Mouse (Mus musculus): ENCODE measurements around the gene Atxn1.

Atxn1 gene

DNA sequence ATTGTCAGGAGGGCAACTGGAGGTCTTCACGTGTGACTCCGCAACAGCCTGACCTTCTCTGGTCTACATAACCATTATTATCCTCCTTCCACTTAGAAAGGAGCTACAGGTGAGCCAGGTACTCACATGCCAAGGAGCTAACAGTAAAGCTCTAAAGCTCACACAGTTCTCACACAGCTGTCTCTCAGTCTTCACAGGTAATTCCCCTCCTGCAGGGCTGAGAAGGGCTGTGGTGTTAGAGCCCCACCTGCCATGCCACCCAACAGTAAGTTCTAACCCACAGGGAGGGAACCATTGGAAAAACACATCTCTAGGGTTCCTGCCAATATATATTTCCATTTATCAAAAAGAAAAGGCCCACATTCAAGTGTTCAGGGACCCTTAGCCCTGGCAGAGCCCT lies 73.7 kb downstream of the Atxn1 start:
- no peak for DNase-seq

GRCm38 (mm10) chr13:45888953-45889749 lies 75.7 kb downstream of the Atxn1 start:
- DNase-seq: no peak

GRCm38 (mm10) chr13:45884878-45885277 lies 79.9 kb downstream of the Atxn1 start:
- DNase-seq: no peak

- DNase-seq: no peak
These were observed 81.0 kb downstream of the Atxn1 start for GRCm38 (mm10) chr13:45883791-45884238.

DNA sequence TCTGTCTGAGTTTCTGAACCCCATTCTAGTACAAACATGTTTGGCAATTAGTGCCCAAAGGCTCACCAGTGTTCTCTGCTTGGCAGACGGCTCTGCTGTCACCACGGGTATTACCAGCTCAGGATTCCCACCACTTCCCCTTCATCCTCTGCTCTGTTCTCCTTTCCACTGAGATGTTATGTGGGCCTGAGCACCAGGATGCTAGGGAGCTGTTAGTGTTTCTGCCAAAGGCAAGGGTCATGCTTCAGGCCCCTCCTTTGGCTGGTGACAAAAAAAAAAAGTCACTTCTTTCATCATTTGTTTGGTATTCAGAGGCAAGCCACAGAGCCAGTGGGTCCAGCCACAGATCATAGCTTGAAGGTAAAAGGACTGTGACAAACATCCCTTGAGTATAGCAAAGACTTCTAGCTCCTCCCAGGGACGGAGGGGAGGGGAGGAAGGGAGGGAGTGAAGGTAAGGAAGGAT lies 81.8 kb downstream of the Atxn1 start:
- no peak for DNase-seq

DNA sequence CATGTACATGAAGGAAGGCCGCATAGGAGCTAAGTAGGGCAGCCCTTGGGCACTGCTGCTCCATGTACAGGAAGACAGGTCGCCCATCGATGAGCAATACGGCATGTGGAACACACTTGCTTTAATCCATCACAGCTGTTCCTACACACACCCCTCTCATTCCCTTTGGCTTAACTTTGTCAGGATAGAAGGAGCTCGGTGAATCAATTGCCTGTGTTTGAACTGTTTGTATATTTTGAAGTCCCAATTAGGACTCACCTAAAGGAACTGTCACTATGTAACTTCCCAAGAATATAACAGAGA lies 84.3 kb downstream of the Atxn1 start:
- DNase-seq: no peak

- DNase-seq: no peak
These were observed 84.9 kb downstream of the Atxn1 start for GRCm38 (mm10) chr13:45879746-45880542.

DNA sequence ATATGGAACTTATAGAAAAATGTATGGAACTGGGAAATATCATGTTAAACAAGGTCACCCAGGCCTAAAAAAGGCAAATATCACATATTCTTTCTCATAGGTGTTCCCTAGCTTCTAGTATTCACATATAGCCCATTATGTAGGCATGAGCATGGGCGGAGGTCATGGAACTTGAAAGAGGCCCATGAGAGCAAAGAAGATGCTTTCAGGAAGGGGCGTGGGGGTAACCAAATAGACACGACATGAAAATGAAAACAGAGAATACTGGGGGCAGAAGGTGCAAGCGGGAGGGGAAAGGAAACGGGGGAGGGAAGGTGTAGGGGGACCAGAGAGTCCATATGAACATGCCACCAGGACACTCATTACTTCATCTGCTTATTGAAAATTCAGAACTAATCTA lies 87.9 kb downstream of the Atxn1 start:
- DNase-seq: no peak

DNA sequence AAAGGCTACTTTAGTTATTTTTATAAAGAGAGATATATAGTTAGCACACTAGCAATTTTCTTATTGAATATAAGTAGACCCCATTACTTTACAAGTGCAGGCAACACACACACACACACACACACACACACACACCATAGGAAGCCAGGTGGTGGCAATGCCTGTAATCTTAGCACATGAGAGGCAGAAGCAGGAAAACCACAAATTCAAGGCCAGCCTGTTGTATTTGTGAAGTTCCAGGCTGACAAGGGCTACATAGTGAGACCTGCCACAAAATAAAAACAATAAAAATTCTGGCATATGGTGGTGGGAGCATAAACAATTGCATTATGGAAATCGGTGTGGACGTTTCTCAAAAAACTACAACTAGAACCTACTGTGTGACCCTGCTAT lies 88.4 kb downstream of the Atxn1 start:
- no peak for DNase-seq

DNA sequence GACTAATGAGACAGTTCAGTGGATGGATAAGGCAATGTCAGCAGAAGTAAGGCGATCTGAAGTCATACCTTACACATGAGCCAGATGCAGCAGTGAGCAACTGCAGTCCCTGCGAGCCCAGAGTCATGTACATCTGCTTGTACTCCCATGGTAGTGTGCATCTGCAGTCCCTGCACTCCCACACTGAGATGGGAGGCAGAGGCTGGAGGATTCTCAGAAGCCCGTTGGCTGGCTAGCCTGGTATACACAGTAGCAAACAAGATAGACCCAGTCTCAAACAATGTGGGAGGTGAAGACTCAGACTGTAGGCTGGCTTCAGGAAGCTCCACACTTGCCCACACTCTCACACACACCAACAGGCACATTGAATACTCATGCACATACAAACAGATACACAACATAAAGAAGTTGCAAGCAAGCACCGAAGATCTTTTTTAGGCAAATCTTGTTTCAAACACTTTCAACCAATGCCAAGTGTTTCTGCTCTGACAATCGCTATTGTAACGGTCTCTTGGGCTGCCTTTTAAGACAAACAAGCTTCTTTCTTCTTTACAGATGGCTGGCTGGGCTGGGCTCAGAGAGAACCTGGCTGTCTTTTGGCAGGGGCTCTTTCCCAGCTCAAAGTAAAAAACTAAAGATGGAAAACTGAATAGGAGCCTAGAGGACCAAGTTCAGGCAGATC lies 89.0 kb downstream of the Atxn1 start:
- peak; percentile 39 for DNase-seq

- DNase-seq: no peak
These were observed 90.6 kb downstream of the Atxn1 start for GRCm38 (mm10) chr13:45874196-45874595.

DNA sequence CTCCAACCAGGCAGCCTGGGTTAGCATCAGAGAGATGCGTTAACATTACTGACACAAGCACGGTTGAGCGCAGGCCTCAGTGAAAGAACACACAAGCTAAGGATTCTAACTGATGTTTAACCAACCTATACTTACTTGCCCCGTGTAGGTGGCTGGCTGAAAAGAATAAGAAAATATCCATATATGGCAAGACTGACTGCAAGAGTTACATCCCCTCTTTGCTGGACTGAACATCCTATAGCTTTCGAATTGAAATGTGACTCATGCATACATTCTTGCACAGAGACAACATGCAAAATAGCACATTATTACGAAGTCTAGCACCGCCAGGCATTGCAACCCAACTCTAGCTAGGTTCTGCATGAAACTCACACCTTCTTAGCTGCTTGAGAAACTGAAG lies 91.8 kb downstream of the Atxn1 start:
- DNase-seq: no peak

DNA sequence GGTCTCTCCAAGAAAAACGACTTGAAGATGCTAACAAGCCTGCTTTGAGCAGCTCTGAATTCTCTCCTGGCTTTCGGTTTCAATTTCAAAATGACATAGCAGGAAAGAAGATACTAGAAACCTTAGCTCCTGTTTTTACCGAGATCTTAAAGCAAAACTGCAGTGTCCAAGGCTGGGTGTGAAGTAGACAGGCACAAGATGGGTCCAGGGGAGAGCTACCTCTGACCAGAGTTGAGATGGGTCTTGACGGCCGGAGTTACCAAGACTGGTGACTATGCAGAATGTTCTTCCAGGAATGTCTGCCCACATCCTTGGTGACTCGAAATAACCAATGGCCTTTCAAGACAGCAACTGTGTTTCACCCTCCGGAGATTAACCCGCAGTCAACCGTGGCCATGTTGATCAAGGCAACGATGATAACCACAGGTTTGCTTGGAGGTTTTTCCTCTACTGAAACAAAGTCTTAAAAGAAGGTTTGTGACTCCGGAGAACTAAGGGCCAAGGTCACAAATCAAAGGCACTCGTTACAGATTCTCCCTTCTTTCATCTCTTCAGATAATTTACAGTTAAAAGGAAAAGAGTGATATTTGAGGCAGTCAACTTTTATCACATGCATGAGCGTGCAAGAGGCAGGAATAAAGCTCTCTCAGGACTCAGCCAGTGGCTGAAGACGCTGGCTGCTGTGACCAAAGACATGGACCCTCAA lies 92.6 kb downstream of the Atxn1 start:
- DNase-seq: no peak

- no peak for DNase-seq
These were observed 93.3 kb downstream of the Atxn1 start for GRCm38 (mm10) chr13:45871554-45871953.

DNA sequence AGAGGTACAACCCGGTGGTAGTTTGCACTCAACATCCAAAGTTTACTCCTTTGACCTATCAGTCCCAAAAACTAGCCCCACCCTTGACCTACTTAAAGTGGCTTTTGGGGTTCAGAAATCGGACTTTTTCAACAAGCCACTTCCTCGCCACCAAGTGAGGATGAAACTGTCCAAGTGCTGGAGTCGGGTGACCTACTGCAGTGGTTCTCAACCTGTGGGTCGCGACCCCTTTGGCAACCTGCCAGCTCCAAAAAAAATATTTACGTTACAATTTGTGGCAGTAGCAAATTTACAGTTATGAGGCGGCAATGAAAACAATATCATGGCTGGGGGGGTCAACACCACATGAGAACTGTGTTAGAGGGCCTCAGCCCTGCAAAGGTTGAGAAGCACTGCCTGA lies 95.9 kb downstream of the Atxn1 start:
- no peak for DNase-seq

DNA sequence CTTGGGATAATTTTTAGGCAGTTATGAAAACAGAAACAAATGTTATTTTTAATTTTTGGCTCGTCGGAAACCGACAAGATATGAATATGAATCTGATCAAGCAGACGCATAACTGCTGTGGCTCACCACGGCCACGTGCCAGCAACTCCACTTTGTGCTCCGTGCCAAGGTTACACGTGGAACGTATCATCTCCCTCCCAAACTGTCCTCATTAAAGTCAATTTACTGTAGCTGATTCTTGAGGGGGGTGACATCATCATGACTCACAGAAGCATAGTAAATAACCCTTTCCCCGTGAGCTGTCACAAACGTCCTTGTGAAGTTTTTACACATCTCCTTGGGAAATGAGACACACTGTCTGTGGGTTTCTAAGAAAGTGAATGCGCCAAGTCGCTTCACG lies 97.5 kb downstream of the Atxn1 start:
- no peak for DNase-seq

DNA sequence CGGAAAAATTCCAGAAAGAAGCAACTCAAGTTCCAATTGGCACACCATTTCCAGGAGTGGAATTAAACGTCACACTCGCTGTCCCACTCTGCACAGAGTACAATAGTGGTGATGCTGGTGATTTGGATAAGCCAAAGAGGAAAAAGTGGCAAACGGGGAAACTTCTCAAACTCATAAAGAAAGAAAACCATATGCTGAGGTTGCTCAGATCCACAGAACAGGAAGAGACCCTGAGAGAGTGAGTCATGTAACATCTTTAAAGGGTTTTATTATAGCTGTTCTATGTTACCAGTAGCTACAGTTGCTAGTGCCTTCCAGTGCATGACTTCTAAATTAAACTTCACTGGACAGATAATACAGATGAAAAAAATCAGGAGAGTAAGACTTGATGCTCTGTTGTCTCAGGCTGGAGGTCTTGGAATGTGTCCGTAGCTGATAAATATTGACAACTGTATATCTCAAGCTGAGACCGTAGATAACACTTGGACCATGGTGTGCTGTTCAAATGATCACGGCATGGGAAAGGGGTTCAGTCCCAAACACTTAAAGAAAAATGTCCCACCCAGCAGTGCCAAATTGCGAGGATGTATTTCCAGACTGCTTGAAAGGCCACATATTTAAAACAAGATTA lies 98.1 kb downstream of the Atxn1 start:
- no peak for DNase-seq

GRCm38 (mm10) chr13:45865620-45866019 lies 99.2 kb downstream of the Atxn1 start:
- DNase-seq: no peak

- DNase-seq: no peak
These were observed 101.0 kb downstream of the Atxn1 start for GRCm38 (mm10) chr13:45863779-45864178.

GRCm38 (mm10) chr13:45861885-45862605 lies 102.8 kb downstream of the Atxn1 start:
- no peak for DNase-seq

GRCm38 (mm10) chr13:45861098-45861580 lies 103.7 kb downstream of the Atxn1 start:
- DNase-seq: no peak

All from right cerebral cortex, postnatal 25 days (tissue).